Mouse (Mus musculus): ENCODE results near the gene Trip11. TPM values are rescaled to one million over a fixed set of nuclear protein-coding genes. Genes with fewer than 3 reads are reported as not detected.

Trip11 gene
- total and polyA plus RNA-seq, 2 experiments from 2014 or later: 24.8 to 26.3 TPM

DNA sequence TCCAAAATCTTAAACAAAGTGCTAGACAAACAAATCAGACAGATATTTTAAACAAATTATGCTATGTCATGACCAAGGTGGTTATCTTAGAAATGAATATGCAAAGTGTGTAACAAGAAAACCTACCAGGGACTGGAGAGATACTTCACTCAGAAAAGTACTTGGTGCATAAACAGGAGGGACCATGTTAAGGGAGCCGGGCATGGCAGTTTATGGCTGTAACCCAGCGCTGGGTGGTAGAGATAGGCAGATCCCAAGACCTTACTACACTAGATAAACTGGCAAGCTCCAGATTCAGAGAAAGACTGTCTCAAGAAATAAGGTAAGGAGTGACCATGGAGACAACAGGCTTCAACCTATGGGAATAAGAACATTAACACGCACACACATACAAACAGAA, 123.3 kb downstream of the Trip11 start:
- 90% methylated on average over 3 of the region's 3 CpGs for WGBS
- H3K4me3 ChIP-seq (ENCODE audit: low read depth, low read length): no peak overlapping the region
- H3K36me3 ChIP-seq (ENCODE audit: insufficient read depth, low read length): no peaks in the 10 kb centered on the region
- ATAC-seq (ENCODE audit: low FRiP score) (no peak), DNase-seq (ENCODE audit: low spot score) (no peak)
- H3K9ac ChIP-seq (replicated peaks; ENCODE audit: low read length, poor library complexity, severe bottlenecking): no peak overlapping the region
- no peak for TF ChIP-seq CTCF (IDR thresholded peaks at IDR 0.05)
- H3K27ac ChIP-seq (ENCODE audit: low read depth, low read length): no peak overlapping the region
- no peaks in the 10 kb centered on the region for H3K4me1 ChIP-seq (ENCODE audit: insufficient read depth, low read length)
- H3K9me3 ChIP-seq (ENCODE audit: low read length): 0 out of 2 replicates have a peak, but pooled peaks cover 2% of the 10 kb centered on the region
- no peaks in the 10 kb centered on the region for H3K27me3 ChIP-seq (ENCODE audit: insufficient read depth, low read length)
- H3K4me2 ChIP-seq (ENCODE audit: low read depth, low read length, poor library complexity, severe bottlenecking): no peak overlapping the region

DNA sequence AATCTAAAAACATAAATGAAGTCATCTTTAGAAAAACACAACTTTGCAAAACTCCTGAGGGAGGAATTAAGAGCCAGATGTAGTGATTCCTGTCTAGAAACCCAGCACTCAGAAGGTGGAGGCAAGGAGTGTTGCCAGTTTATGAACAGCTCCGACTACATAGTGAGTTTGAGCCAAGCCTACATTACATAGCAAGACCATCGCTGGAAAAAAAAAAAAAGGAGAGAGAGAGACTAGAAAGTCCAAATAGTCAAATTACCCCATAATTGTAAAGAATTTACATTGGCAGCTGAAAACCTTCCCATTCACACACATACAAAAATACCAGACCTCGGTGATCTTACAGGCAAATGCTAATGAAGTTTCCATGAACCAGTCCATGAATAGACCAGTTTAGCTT, 123.8 kb downstream of the Trip11 start:
- no peak overlapping the region for H3K4me3 ChIP-seq (ENCODE audit: low read depth, low read length)
- ATAC-seq (ENCODE audit: low FRiP score) (no peak), DNase-seq (ENCODE audit: low spot score) (no peak)
- H3K27me3 ChIP-seq (ENCODE audit: insufficient read depth, low read length): no peaks in the 10 kb centered on the region
- no peak for TF ChIP-seq CTCF (IDR thresholded peaks at IDR 0.05)
- no peak overlapping the region for H3K9ac ChIP-seq (replicated peaks; ENCODE audit: low read length, poor library complexity, severe bottlenecking)
- H3K4me1 ChIP-seq (ENCODE audit: insufficient read depth, low read length): no peaks in the 10 kb centered on the region
- no peaks in the 10 kb centered on the region for H3K36me3 ChIP-seq (ENCODE audit: insufficient read depth, low read length)
- H3K9me3 ChIP-seq (ENCODE audit: low read length): 0 out of 2 replicates have a peak, but pooled peaks cover 2% of the 10 kb centered on the region
- WGBS: 81% methylated on average over 3 of the region's 3 CpGs
- H3K27ac ChIP-seq (ENCODE audit: low read depth, low read length): no peak overlapping the region
- H3K4me2 ChIP-seq (ENCODE audit: low read depth, low read length, poor library complexity, severe bottlenecking): no peak overlapping the region

Other genes starting within 250 kb of the Trip11 start
- 0.55 and 0.94 TPM in 2 replicates for gene Tc2n, start 194.7 kb downstream of the Trip11 start, total RNA-seq (2014; rRNA removed)
- 0.36 and 0.60 TPM in 2 replicates for gene Tc2n, start 194.7 kb downstream of the Trip11 start, polyA plus RNA-seq (2015; fragmentation: Nextera tagmentation; extraction: Ambion mirVana)
- gene Fbln5, start 94.2 kb downstream of the Trip11 start, total RNA-seq (2014; rRNA removed): 10.7 and 11.0 TPM in 2 replicates
- 16.7 and 19.8 TPM in 2 replicates for gene Fbln5, start 94.2 kb downstream of the Trip11 start, polyA plus RNA-seq (2015; fragmentation: Nextera tagmentation; extraction: Ambion mirVana)
- 12.4 and 13.4 TPM in 2 replicates for gene Atxn3, start 45.0 kb upstream of the Trip11 start, total RNA-seq (2014; rRNA removed)
- gene Atxn3, start 45.0 kb upstream of the Trip11 start, polyA plus RNA-seq (2015; fragmentation: Nextera tagmentation; extraction: Ambion mirVana): 7.6 and 8.0 TPM in 2 replicates
- 28.0 and 28.5 TPM in 2 replicates for gene Cpsf2, start 62.7 kb upstream of the Trip11 start, total RNA-seq (2014; rRNA removed)
- gene Cpsf2, start 62.7 kb upstream of the Trip11 start, polyA plus RNA-seq (2015; fragmentation: Nextera tagmentation; extraction: Ambion mirVana): 25.2 and 25.5 TPM in 2 replicates
- gene Slc24a4, start 215.5 kb upstream of the Trip11 start, total RNA-seq (2014; rRNA removed): 5.0 and 5.3 TPM in 2 replicates
- 2.4 and 2.6 TPM in 2 replicates for gene Slc24a4, start 215.5 kb upstream of the Trip11 start, polyA plus RNA-seq (2015; fragmentation: Nextera tagmentation; extraction: Ambion mirVana)

Measured in midbrain, postnatal 0 days (tissue).